Mouse (Mus musculus): ENCODE data around the gene B830017H08Rik. TPM values are rescaled to one million over a fixed set of nuclear protein-coding genes. Genes with fewer than 3 reads are reported as not detected.

The B830017H08Rik gene
- polyA plus RNA-seq, 2 experiments = 0.17 to 0.58 TPM

GRCm38 (mm10) chr16:17865293-17865692 is 32.4 kb downstream of the B830017H08Rik start:
- ATAC-seq (ENCODE audit: low FRiP score, low read depth) (no peak), DNase-seq (ENCODE audit: low spot score) (no peak)
- peaks cover 31% of the 10 kb centered on the region for H3K36me3 ChIP-seq (ENCODE audit: control insufficient read depth, insufficient read depth, low read length)
- no peak for TF ChIP-seq POLR2A (IDR thresholded peaks at IDR 0.05; ENCODE audit: borderline replicate concordance, extremely low read depth, insufficient read depth, insufficient read length)
- no peak overlapping the region for H3K4me2 ChIP-seq (replicated peaks; ENCODE audit: low read depth, low read length, severe bottlenecking)
- 89% methylated on average over 2 of the region's 2 CpGs for WGBS
- H3K4me1 ChIP-seq (ENCODE audit: control insufficient read depth, insufficient read depth, low read length) = no peaks in the 10 kb centered on the region
- H3K27me3 ChIP-seq (ENCODE audit: control insufficient read depth, insufficient read depth, low read length) = no peaks in the 10 kb centered on the region
- no peak overlapping the region for H3K27ac ChIP-seq (replicated peaks; ENCODE audit: low read depth, low read length)
- H3K9me3 ChIP-seq (ENCODE audit: control insufficient read depth, low read length) = no peaks in the 10 kb centered on the region
- no peak overlapping the region for H3K4me3 ChIP-seq (replicated peaks; ENCODE audit: low read length)
- no peak overlapping the region for H3K9ac ChIP-seq (ENCODE audit: low read depth, low read length, severe bottlenecking)

- Histone ChIP-seq H3K27me3 (ENCODE audit: control insufficient read depth, insufficient read depth, low read length) (no peaks in the 10 kb centered on the region), H3K4me3 (replicated peaks; ENCODE audit: low read length) (no peak overlapping the region), H3K36me3 (ENCODE audit: control insufficient read depth, insufficient read depth, low read length) (peaks cover 31% of the 10 kb centered on the region), H3K9me3 (ENCODE audit: control insufficient read depth, low read length) (no peaks in the 10 kb centered on the region), H3K4me1 (ENCODE audit: control insufficient read depth, insufficient read depth, low read length) (no peaks in the 10 kb centered on the region), H3K9ac (ENCODE audit: low read depth, low read length, severe bottlenecking) (no peak overlapping the region), H3K27ac (replicated peaks; ENCODE audit: low read depth, low read length) (no peak overlapping the region), H3K4me2 (replicated peaks; ENCODE audit: low read depth, low read length, severe bottlenecking) (no peak overlapping the region)
- DNase-seq (ENCODE audit: low spot score) (no peak), ATAC-seq (ENCODE audit: low FRiP score, low read depth) (no peak)
- TF ChIP-seq POLR2A (IDR thresholded peaks at IDR 0.05; ENCODE audit: borderline replicate concordance, extremely low read depth, insufficient read depth, insufficient read length) = no peak
- WGBS = 42% methylated on average over 6 of the region's 6 CpGs
These were observed 32.8 kb downstream of the B830017H08Rik start for GRCm38 (mm10) chr16:17865770-17866169.

GRCm38 (mm10) chr16:17871248-17871647 is 38.3 kb downstream of the B830017H08Rik start:
- no peaks in the 10 kb centered on the region for H3K27me3 ChIP-seq (ENCODE audit: control insufficient read depth, insufficient read depth, low read length)
- no peak overlapping the region for H3K4me2 ChIP-seq (replicated peaks; ENCODE audit: low read depth, low read length, severe bottlenecking)
- no peak overlapping the region for H3K4me3 ChIP-seq (replicated peaks; ENCODE audit: low read length)
- no peak for ATAC-seq (ENCODE audit: low FRiP score, low read depth)
- no peak overlapping the region for H3K9ac ChIP-seq (ENCODE audit: low read depth, low read length, severe bottlenecking)
- TF ChIP-seq POLR2A (IDR thresholded peaks at IDR 0.05; ENCODE audit: borderline replicate concordance, extremely low read depth, insufficient read depth, insufficient read length) = no peak
- WGBS = 86% methylated on average over 5 of the region's 5 CpGs
- DNase-seq (ENCODE audit: low spot score) = no peak
- no peaks in the 10 kb centered on the region for H3K4me1 ChIP-seq (ENCODE audit: control insufficient read depth, insufficient read depth, low read length)
- H3K27ac ChIP-seq (replicated peaks; ENCODE audit: low read depth, low read length) = no peak overlapping the region
- H3K9me3 ChIP-seq (ENCODE audit: control insufficient read depth, low read length) = no peaks in the 10 kb centered on the region
- H3K36me3 ChIP-seq (ENCODE audit: control insufficient read depth, insufficient read depth, low read length) = peaks cover 38% of the 10 kb centered on the region

- Histone ChIP-seq H3K9ac (ENCODE audit: low read depth, low read length, severe bottlenecking) (no peak overlapping the region), H3K9me3 (ENCODE audit: control insufficient read depth, low read length) (no peaks in the 10 kb centered on the region), H3K36me3 (ENCODE audit: control insufficient read depth, insufficient read depth, low read length) (peaks cover 44% of the 10 kb centered on the region), H3K4me1 (ENCODE audit: control insufficient read depth, insufficient read depth, low read length) (no peaks in the 10 kb centered on the region), H3K4me3 (replicated peaks; ENCODE audit: low read length) (no peak overlapping the region), H3K27ac (replicated peaks; ENCODE audit: low read depth, low read length) (no peak overlapping the region), H3K4me2 (replicated peaks; ENCODE audit: low read depth, low read length, severe bottlenecking) (no peak overlapping the region), H3K27me3 (ENCODE audit: control insufficient read depth, insufficient read depth, low read length) (no peaks in the 10 kb centered on the region)
- ATAC-seq (ENCODE audit: low FRiP score, low read depth) (no peak), DNase-seq (ENCODE audit: low spot score) (no peak)
- TF ChIP-seq POLR2A (IDR thresholded peaks at IDR 0.05; ENCODE audit: borderline replicate concordance, extremely low read depth, insufficient read depth, insufficient read length) = no peak
- WGBS = 47% methylated on average over 4 of the region's 4 CpGs
These were observed 40.1 kb downstream of the B830017H08Rik start for GRCm38 (mm10) chr16:17872995-17873394.

- Histone ChIP-seq H3K27ac (replicated peaks; ENCODE audit: low read depth, low read length) (no peak overlapping the region), H3K9me3 (ENCODE audit: control insufficient read depth, low read length) (no peaks in the 10 kb centered on the region), H3K4me2 (replicated peaks; ENCODE audit: low read depth, low read length, severe bottlenecking) (no peak overlapping the region), H3K4me1 (ENCODE audit: control insufficient read depth, insufficient read depth, low read length) (no peaks in the 10 kb centered on the region), H3K9ac (ENCODE audit: low read depth, low read length, severe bottlenecking) (no peak overlapping the region), H3K36me3 (ENCODE audit: control insufficient read depth, insufficient read depth, low read length) (peaks cover 33% of the 10 kb centered on the region), H3K27me3 (ENCODE audit: control insufficient read depth, insufficient read depth, low read length) (no peaks in the 10 kb centered on the region), H3K4me3 (replicated peaks; ENCODE audit: low read length) (no peak overlapping the region)
- 72% methylated on average over 4 of the region's 4 CpGs for WGBS
- TF ChIP-seq POLR2A (IDR thresholded peaks at IDR 0.05; ENCODE audit: borderline replicate concordance, extremely low read depth, insufficient read depth, insufficient read length) = no peak
- no peak for DNase-seq (ENCODE audit: low spot score)
- ATAC-seq (ENCODE audit: low FRiP score, low read depth) = no peak
These were observed 42.3 kb downstream of the B830017H08Rik start for GRCm38 (mm10) chr16:17875174-17875573.

- H3K36me3 ChIP-seq (ENCODE audit: control insufficient read depth, insufficient read depth, low read length) = peaks cover 23% of the 10 kb centered on the region
- no peak overlapping the region for H3K4me2 ChIP-seq (replicated peaks; ENCODE audit: low read depth, low read length, severe bottlenecking)
- no peak for ATAC-seq (ENCODE audit: low FRiP score, low read depth)
These were observed 43.2 kb downstream of the B830017H08Rik start for GRCm38 (mm10) chr16:17876096-17876495.

More at GRCm38 (mm10) chr16:17876096-17876495, 43.2 kb downstream of the B830017H08Rik start:
- Histone ChIP-seq H3K4me1 (ENCODE audit: control insufficient read depth, insufficient read depth, low read length) (no peaks in the 10 kb centered on the region), H3K4me3 (replicated peaks; ENCODE audit: low read length) (no peak overlapping the region), H3K9me3 (ENCODE audit: control insufficient read depth, low read length) (no peaks in the 10 kb centered on the region), H3K27me3 (ENCODE audit: control insufficient read depth, insufficient read depth, low read length) (no peaks in the 10 kb centered on the region), H3K9ac (ENCODE audit: low read depth, low read length, severe bottlenecking) (no peak overlapping the region), H3K27ac (replicated peaks; ENCODE audit: low read depth, low read length) (no peak overlapping the region)
- 95% methylated on average over 1 of the region's 1 CpGs for WGBS
- no peak for DNase-seq (ENCODE audit: low spot score)
- no peak for TF ChIP-seq POLR2A (IDR thresholded peaks at IDR 0.05; ENCODE audit: borderline replicate concordance, extremely low read depth, insufficient read depth, insufficient read length)

All from limb, embryonic 14.5 days (tissue).